Mouse (Mus musculus) kidney, embryonic 14.5 days (tissue): ENCODE measurements at regions not wholly inside any gene's neighbourhood (a gene's known extent, or its start where the extent isn't known, plus 50 kb on each side); places are given as distances from the start of the nearest gene placed in this dataset.
A peak's percentile ranks its signal among the peaks of the same experiment; 100 is the strongest.

Source experiments
- ATAC-seq: fragments of 200-750 bp; cut with Nextera tagmentation; 2 replicates; pipeline ENCODE4 v1.8.0; 2017; ENCODE audit warnings: moderate number of reproducible peaks, mild to moderate bottlenecking, moderate TSS enrichment, moderate library complexity; ENCODE audit not compliant: low FRiP score, low TSS enrichment
- H3K27ac ChIP-seq: fragments of 300-500 bp; sonication (generic); 2 replicates; pipeline ENCODE4 v1.5.1; 2014; ENCODE audit warnings: low read depth, mild to moderate bottlenecking, low read length, moderate library complexity, mixed read lengths
- H3K27me3 ChIP-seq: fragments of 300-500 bp; sonication (generic); 2 replicates; pipeline ENCODE4 v1.6.1; 2014; ENCODE audit warnings: mild to moderate bottlenecking, low read length; ENCODE audit not compliant: control insufficient read depth, insufficient read depth
- H3K36me3 ChIP-seq: fragments of 300-500 bp; sonication (generic); 2 replicates; pipeline ENCODE4 v1.6.1; 2014; ENCODE audit warnings: low read length, mixed read lengths; ENCODE audit not compliant: control insufficient read depth, insufficient read depth
- H3K4me1 ChIP-seq: fragments of 300-500 bp; sonication (generic); 2 replicates; pipeline ENCODE4 v1.6.1; 2014; ENCODE audit warnings: low read length, mixed read lengths; ENCODE audit not compliant: control insufficient read depth, insufficient read depth
- H3K4me2 ChIP-seq: fragments of 300-500 bp; sonication (generic); replicated peaks from 2 replicates; pipeline ENCODE4 v1.6.1; 2014; ENCODE audit warnings: low read depth, mild to moderate bottlenecking, low read length
- H3K4me3 ChIP-seq: fragments of 300-500 bp; sonication (generic); 2 replicates; pipeline ENCODE4 v1.5.1; 2014; ENCODE audit warnings: mild to moderate bottlenecking, low read length
- H3K9ac ChIP-seq: fragments of 300-500 bp; sonication (generic); 2 replicates; pipeline ENCODE4 v1.6.1; 2014; ENCODE audit warnings: low read depth, mild to moderate bottlenecking, low read length, moderate library complexity
- H3K9me3 ChIP-seq: fragments of 300-500 bp; sonication (generic); 2 replicates; pipeline ENCODE4 v1.6.1; 2016; ENCODE audit warnings: low read length; ENCODE audit not compliant: control insufficient read depth
- whole genome bisulfite sequencing: fragments of 180-500 bp; shearing (Covaris S2); extraction: QIAGEN DNeasy Blood & Tissue Kit; methylation state at CpG from one replicate; pipeline ENCODE4 v1.1.7; 2014; 5-methylcytosine and 5-hydroxymethylcytosine counted together

- Histone ChIP-seq H3K27me3 (no peaks in the 10 kb centered on the region), H3K4me3 (no peak overlapping the region), H3K36me3 (no peaks in the 10 kb centered on the region), H3K9me3 (no peaks in the 10 kb centered on the region), H3K9ac (no peak overlapping the region), H3K27ac (no peak overlapping the region), H3K4me1 (no peaks in the 10 kb centered on the region), H3K4me2 (no peak overlapping the region)
- 99% methylated on average over 7 of the region's 7 CpGs for WGBS
- no peak for ATAC-seq
Observed at GRCm38 (mm10) chr7:37390271-37390670, 383.2 kb downstream of the Zfp536 start.

- Histone ChIP-seq H3K36me3 (no peaks in the 10 kb centered on the region), H3K4me1 (0 out of 2 replicates have a peak, but pooled peaks cover 2% of the 10 kb centered on the region), H3K9me3 (no peaks in the 10 kb centered on the region), H3K4me2 (no peak overlapping the region), H3K27ac (no peak overlapping the region), H3K4me3 (no peak overlapping the region), H3K27me3 (no peaks in the 10 kb centered on the region), H3K9ac (no peak overlapping the region)
- WGBS, result 88% methylated on average over 6 of the region's 6 CpGs
- ATAC-seq, result no peak
Observed at GRCm38 (mm10) chr7:37392122-37392521, 381.3 kb downstream of the Zfp536 start.

- Histone ChIP-seq H3K4me2 (no peak overlapping the region), H3K9ac (no peak overlapping the region), H3K27me3 (no peaks in the 10 kb centered on the region), H3K4me3 (no peak overlapping the region), H3K36me3 (no peaks in the 10 kb centered on the region), H3K4me1 (0 out of 2 replicates have a peak, but pooled peaks cover 2% of the 10 kb centered on the region), H3K9me3 (no peaks in the 10 kb centered on the region), H3K27ac (no peak overlapping the region)
- WGBS, result 90% methylated on average over 8 of the region's 8 CpGs
- no peak for ATAC-seq
Observed at GRCm38 (mm10) chr7:37392604-37393003, 380.8 kb downstream of the Zfp536 start.

- H3K27ac ChIP-seq, result no peak overlapping the region
- H3K4me2 ChIP-seq, result no peak overlapping the region
- 83% methylated on average over 3 of the region's 3 CpGs for WGBS
- ATAC-seq, result no peak
- H3K9me3 ChIP-seq, result no peaks in the 10 kb centered on the region
- H3K9ac ChIP-seq, result no peak overlapping the region
- H3K27me3 ChIP-seq, result no peaks in the 10 kb centered on the region
- no peak overlapping the region for H3K4me3 ChIP-seq
- H3K4me1 ChIP-seq, result 0 out of 2 replicates have a peak, but pooled peaks cover 2% of the 10 kb centered on the region
- H3K36me3 ChIP-seq, result no peaks in the 10 kb centered on the region
Observed at GRCm38 (mm10) chr7:37393071-37393470, 380.4 kb downstream of the Zfp536 start.

- no peaks in the 10 kb centered on the region for H3K9me3 ChIP-seq
- no peak overlapping the region for H3K4me2 ChIP-seq
- H3K4me3 ChIP-seq, result no peak overlapping the region
- no peak overlapping the region for H3K9ac ChIP-seq
- 60% methylated on average over 8 of the region's 8 CpGs for WGBS
- H3K36me3 ChIP-seq, result no peaks in the 10 kb centered on the region
- H3K27ac ChIP-seq, result no peak overlapping the region
- H3K27me3 ChIP-seq, result no peaks in the 10 kb centered on the region
- 0 out of 2 replicates have a peak, but pooled peaks cover 2% of the 10 kb centered on the region for H3K4me1 ChIP-seq
- 0 out of 2 replicates have a peak, but pooled peaks have one; percentile 39 for ATAC-seq
Observed at GRCm38 (mm10) chr7:37394965-37395426, 378.4 kb downstream of the Zfp536 start.

GRCm38 (mm10) chr7:37395881-37396513 is 377.4 kb downstream of the Zfp536 start:
- Histone ChIP-seq H3K4me1 (0 out of 2 replicates have a peak, but pooled peaks cover 2% of the 10 kb centered on the region), H3K9me3 (no peaks in the 10 kb centered on the region), H3K9ac (no peak overlapping the region), H3K27ac (no peak overlapping the region), H3K4me2 (no peak overlapping the region), H3K27me3 (no peaks in the 10 kb centered on the region), H3K36me3 (no peaks in the 10 kb centered on the region), H3K4me3 (no peak overlapping the region)
- no peak for ATAC-seq
- WGBS, result 76% methylated on average over 13 of the region's 13 CpGs

- 92% methylated on average over 2 of the region's 2 CpGs for WGBS
- Histone ChIP-seq H3K9ac (no peak overlapping the region), H3K27ac (no peak overlapping the region), H3K36me3 (no peaks in the 10 kb centered on the region), H3K4me1 (no peaks in the 10 kb centered on the region), H3K4me3 (no peak overlapping the region), H3K27me3 (no peaks in the 10 kb centered on the region), H3K9me3 (no peaks in the 10 kb centered on the region), H3K4me2 (no peak overlapping the region)
- no peak for ATAC-seq
Observed at GRCm38 (mm10) chr7:37403483-37403882, 370.0 kb downstream of the Zfp536 start.

GRCm38 (mm10) chr7:37413350-37413749 is 360.1 kb downstream of the Zfp536 start:
- ATAC-seq, result no peak
- Histone ChIP-seq H3K4me1 (no peaks in the 10 kb centered on the region), H3K27me3 (no peaks in the 10 kb centered on the region), H3K4me2 (no peak overlapping the region), H3K27ac (no peak overlapping the region), H3K4me3 (no peak overlapping the region), H3K9ac (no peak overlapping the region), H3K9me3 (no peaks in the 10 kb centered on the region), H3K36me3 (no peaks in the 10 kb centered on the region)
- WGBS, result 61% methylated on average over 4 of the region's 4 CpGs

- no peaks in the 10 kb centered on the region for H3K4me1 ChIP-seq
- no peak for ATAC-seq
- WGBS, result 69% methylated on average over 10 of the region's 10 CpGs
- no peak overlapping the region for H3K4me2 ChIP-seq
- no peak overlapping the region for H3K27ac ChIP-seq
- H3K9me3 ChIP-seq, result no peaks in the 10 kb centered on the region
- H3K36me3 ChIP-seq, result no peaks in the 10 kb centered on the region
- H3K4me3 ChIP-seq, result no peak overlapping the region
- H3K9ac ChIP-seq, result no peak overlapping the region
- H3K27me3 ChIP-seq, result no peaks in the 10 kb centered on the region
Observed at GRCm38 (mm10) chr7:37421704-37422103, 351.7 kb downstream of the Zfp536 start.
